In the genomic region with DNA sequence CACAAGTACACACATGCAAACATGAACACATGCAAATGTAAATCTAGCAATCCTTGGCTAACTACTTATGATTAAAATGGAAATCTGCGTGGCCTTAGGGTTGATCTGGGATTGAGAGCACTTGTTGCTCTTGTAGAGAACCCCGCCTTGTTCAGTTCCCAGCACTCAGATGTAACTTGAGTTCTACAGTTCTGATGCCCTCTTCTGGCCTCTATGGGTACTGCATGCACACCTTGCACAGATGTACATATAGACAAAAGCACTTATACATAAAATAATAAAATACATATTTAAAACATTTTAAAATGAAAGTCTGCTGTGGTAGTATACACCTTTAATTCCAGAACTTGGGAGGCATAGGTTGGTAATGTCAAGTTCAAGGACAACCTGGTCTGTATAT, we compare ENCODE assay signal across 8 mouse cellular contexts. TPM values are rescaled to one million over a fixed set of nuclear protein-coding genes. Genes with fewer than 3 reads are reported as not detected.
DNase-seq lines count a peak whose midpoint lies in the region; ATAC-seq and TF ChIP-seq lines count a peak whose summit lies in the region.

No protein-coding gene starts in this region.

- peaks cover 18% of the 10 kb centered on the region for H3K36me3 ChIP-seq in limb, embryonic 11.5 days (ENCODE audit: control insufficient read depth, insufficient read depth, low read length)
- H3K36me3 ChIP-seq in limb, embryonic 10.5 days = peaks cover 96% of the 10 kb centered on the region
- peaks cover 7 to 32% of the 10 kb centered on the region in 2 experiments for H3K36me3 ChIP-seq in MEL (ENCODE audit: control insufficient read depth in 1 of 2, insufficient read depth in 2 of 2, low read length in 2 of 2)
- H3K36me3 ChIP-seq in forebrain, embryonic 14.5 days (ENCODE audit: control insufficient read depth, insufficient read depth, low read length) = peaks cover 71% of the 10 kb centered on the region

- peak; percentile 36 for TF ChIP-seq RAD21 in MEL (IDR thresholded peaks at IDR 0.05; ENCODE audit: low read depth, low read length)

- H3K9ac ChIP-seq in limb, embryonic 11.5 days (ENCODE audit: low read length) = no peak overlapping the region
- no peak overlapping the region for H3K9ac ChIP-seq in MEL (ENCODE audit: control insufficient read depth, low read depth, low read length, poor library complexity, severe bottlenecking)
- no peak overlapping the region for H3K9ac ChIP-seq in forebrain, embryonic 14.5 days (ENCODE audit: low read length)

- H3K4me1 ChIP-seq in limb, embryonic 11.5 days (ENCODE audit: control insufficient read depth, insufficient read depth, low read length) = no peaks in the 10 kb centered on the region
- no peaks in the 10 kb centered on the region for H3K4me1 ChIP-seq in limb, embryonic 10.5 days
- H3K4me1 ChIP-seq in MEL (ENCODE audit: control insufficient read depth in 1 of 2, insufficient read depth in 2 of 2, low read length in 2 of 2) = peaks cover 0 to 4% of the 10 kb centered on the region in 2 experiments; a peak in 2 of 4 replicates
- no peaks in the 10 kb centered on the region for H3K4me1 ChIP-seq in forebrain, embryonic 14.5 days (ENCODE audit: control insufficient read depth, insufficient read depth, low read length)

- peak; percentile 18 to 54 for DNase-seq in cerebellum, postnatal 14 days
- no peak for DNase-seq in cerebellum, adult 9-11 months
- peak; percentile 42 for DNase-seq in limb, embryonic 11.5 days (ENCODE audit: low spot score)
- DNase-seq in limb, embryonic 10.5 days (ENCODE audit: low spot score) = no peak
- DNase-seq in MEL (ENCODE audit: low read depth, low spot score) = peak; percentile 73
- DNase-seq in retina, postnatal 1 day = peak; percentile 14
- DNase-seq in gastrocnemius, postnatal 10 days = no peak
- no peak for DNase-seq in forebrain, embryonic 14.5 days (ENCODE audit: low spot score)

- no peaks in the 10 kb centered on the region for H3K27me3 ChIP-seq in limb, embryonic 11.5 days (ENCODE audit: control insufficient read depth, insufficient read depth, low read length)
- no peaks in the 10 kb centered on the region for H3K27me3 ChIP-seq in limb, embryonic 10.5 days (ENCODE audit: low read depth, poor library complexity, severe bottlenecking)
- H3K27me3 ChIP-seq in MEL (ENCODE audit: control insufficient read depth in 1 of 2, insufficient read depth in 2 of 2, low read length in 2 of 2) = no peaks in the 10 kb centered on the region
- H3K27me3 ChIP-seq in forebrain, embryonic 14.5 days (replicated peaks; ENCODE audit: control insufficient read depth, insufficient read depth, low read length) = no peaks in the 10 kb centered on the region

- no peak for TF ChIP-seq EP300 in MEL (IDR thresholded peaks at IDR 0.05; ENCODE audit: low read depth in 1 of 2, low read length in 2 of 2)

- ATAC-seq in limb, embryonic 11.5 days (ENCODE audit: insufficient number of reproducible peaks, low FRiP score, low TSS enrichment, low read depth) = no peak
- no peak for ATAC-seq in forebrain, embryonic 14.5 days

- no peaks in the 10 kb centered on the region for H3K79me2 ChIP-seq in MEL (ENCODE audit: control insufficient read depth, insufficient read depth, low read length, poor library complexity)

- TF ChIP-seq POLR2A in MEL (IDR thresholded peaks at IDR 0.05; ENCODE audit: control insufficient read depth in 1 of 2, insufficient read depth in 1 of 2, low read depth in 1 of 2, low read length in 2 of 2, poor library complexity in 1 of 2) = no peak

- TF ChIP-seq CTCF in MEL (IDR thresholded peaks at IDR 0.05 in 2 of 3, conservative IDR thresholded peaks at IDR 0.05 in 1 of 3; ENCODE audit: control insufficient read depth in 1 of 3, insufficient read depth in 1 of 3, low read depth in 2 of 3, low read length in 3 of 3, poor library complexity in 1 of 3, severe bottlenecking in 1 of 3) = peak; percentile 26 to 58 (median 48)

- H3K27ac ChIP-seq in limb, embryonic 11.5 days (replicated peaks; ENCODE audit: low read depth, low read length) = no peak overlapping the region
- H3K27ac ChIP-seq in limb, embryonic 10.5 days = no peak overlapping the region
- no peak overlapping the region for H3K27ac ChIP-seq in MEL (ENCODE audit: control insufficient read depth, low read depth, low read length)
- no peak overlapping the region for H3K27ac ChIP-seq in forebrain, embryonic 14.5 days (ENCODE audit: low read depth, low read length)

- no peaks in the 10 kb centered on the region; the same call in 1 of the 2 replicates for H3K9me3 ChIP-seq in limb, embryonic 11.5 days (ENCODE audit: control insufficient read depth, low read length)
- H3K9me3 ChIP-seq in limb, embryonic 10.5 days (replicated peaks) = peaks cover 6% of the 10 kb centered on the region; the same call in 1 of the 2 replicates
- H3K9me3 ChIP-seq in MEL (replicated peaks; ENCODE audit: insufficient read depth, low read length) = no peaks in the 10 kb centered on the region
- peaks cover 6% of the 10 kb centered on the region for H3K9me3 ChIP-seq in forebrain, embryonic 14.5 days (replicated peaks; ENCODE audit: control insufficient read depth, low read length)

- no peak overlapping the region for H3K4me3 ChIP-seq in limb, embryonic 11.5 days (ENCODE audit: low read depth, low read length)
- no peak overlapping the region for H3K4me3 ChIP-seq in limb, embryonic 10.5 days
- H3K4me3 ChIP-seq in MEL (ENCODE audit: control insufficient read depth in 1 of 2, insufficient read depth in 1 of 2, low read depth in 2 of 2, low read length in 2 of 2) = no peak overlapping the region
- no peak overlapping the region for H3K4me3 ChIP-seq in forebrain, embryonic 14.5 days (ENCODE audit: low read depth, low read length)

- H3K4me2 ChIP-seq in limb, embryonic 11.5 days (ENCODE audit: low read depth, severe bottlenecking) = no peak overlapping the region
- no peak overlapping the region for H3K4me2 ChIP-seq in forebrain, embryonic 14.5 days (ENCODE audit: low read length)

- WGBS in limb, embryonic 11.5 days = 96% methylated on average over 2 of the region's 2 CpGs
- 99% methylated on average over 2 of the region's 2 CpGs for WGBS in limb, embryonic 10.5 days
- WGBS in forebrain, embryonic 14.5 days = 96% methylated on average over 2 of the region's 2 CpGs

TF ChIP-seq in MEL, 35 proteins besides CTCF, POLR2A, EP300 and RAD21:
- TF ChIP-seq UBTF (IDR thresholded peaks at IDR 0.05; ENCODE audit: borderline replicate concordance, insufficient read depth, low read depth, low read length) (no peak), NELFE (IDR thresholded peaks at IDR 0.05; ENCODE audit: low read depth, low read length) (no peak), POLR2AphosphoS5 (IDR thresholded peaks at IDR 0.05; ENCODE audit: borderline replicate concordance, low read depth, low read length) (no peak), SMC3 (IDR thresholded peaks at IDR 0.05; ENCODE audit: low read depth, low read length) (peak; percentile 42)

RNA-seq across cellular contexts. Expression of a gene that starts 12.8 kb away (rescaled TPM):
- 66.8 and 76.8 TPM in 2 replicates for polyA plus RNA-seq in limb, embryonic 11.5 days (2014; fragmentation: Nextera tagmentation; extraction: Ambion mirVana)
- polyA plus RNA-seq in limb, embryonic 10.5 days (2016; fragmentation: Nextera tagmentation; extraction: Ambion mirVana) = 70.6 and 74.9 TPM in 2 replicates
- total RNA-seq in MEL (2012; rRNA removed) = 30.3 and 31.7 TPM in 2 replicates
- 10 to 100 TPM in 1 of 2 experiments, not detected in 1; 54.7 TPM for polyA plus RNA-seq in MEL (2012; ENCODE audit: insufficient read depth in 1 of 2, insufficient read length in 2 of 2, low read depth in 1 of 2, low replicate concordance in 2 of 2, missing spikeins in 1 of 2)
- total RNA-seq in gastrocnemius, postnatal 10 days (2021) = 10 to 100 TPM; 21.2 to 22.6 TPM
- 44.4 and 50.8 TPM in 2 replicates for polyA plus RNA-seq in forebrain, embryonic 14.5 days (2014; fragmentation: Nextera tagmentation; extraction: Ambion mirVana)

RNA-seq across cellular contexts. Expression of a gene that starts 26.7 kb away (rescaled TPM):
- polyA plus RNA-seq in limb, embryonic 11.5 days (2014; fragmentation: Nextera tagmentation; extraction: Ambion mirVana) = 0.19 and 0.28 TPM in 2 replicates
- 0.31 and 0.34 TPM in 2 replicates for polyA plus RNA-seq in limb, embryonic 10.5 days (2016; fragmentation: Nextera tagmentation; extraction: Ambion mirVana)
- not detected in 2 replicates for total RNA-seq in MEL (2012; rRNA removed)
- not detected for polyA plus RNA-seq in MEL (2012; ENCODE audit: insufficient read depth in 1 of 2, insufficient read length in 2 of 2, low read depth in 1 of 2, low replicate concordance in 2 of 2, missing spikeins in 1 of 2)
- under 1 TPM in 1 of 2 experiments, not detected in 1; 0.09 TPM for total RNA-seq in gastrocnemius, postnatal 10 days (2021)
- 0.33 and 0.41 TPM in 2 replicates for polyA plus RNA-seq in forebrain, embryonic 14.5 days (2014; fragmentation: Nextera tagmentation; extraction: Ambion mirVana)

Comparison
In these comparisons a context has a peak if more than half of its experiments do, and no peak if none do; other contexts are left out.
1. DNase-seq: peak in cerebellum, postnatal 14 days (2 of 2), limb, embryonic 11.5 days (single experiment), MEL (single experiment) and retina, postnatal 1 day (single experiment); none in cerebellum, adult 9-11 months (single experiment), limb, embryonic 10.5 days (single experiment), gastrocnemius, postnatal 10 days (single experiment) and forebrain, embryonic 14.5 days (single experiment).